Mouse (Mus musculus): ENCODE measurements around the gene Pter. TPM values are rescaled to one million over a fixed set of nuclear protein-coding genes. Genes with fewer than 3 reads are reported as not detected.

Gene Pter
- polyA plus RNA-seq, 1 experiment from 2014 or later, result 11.0 TPM

DNA sequence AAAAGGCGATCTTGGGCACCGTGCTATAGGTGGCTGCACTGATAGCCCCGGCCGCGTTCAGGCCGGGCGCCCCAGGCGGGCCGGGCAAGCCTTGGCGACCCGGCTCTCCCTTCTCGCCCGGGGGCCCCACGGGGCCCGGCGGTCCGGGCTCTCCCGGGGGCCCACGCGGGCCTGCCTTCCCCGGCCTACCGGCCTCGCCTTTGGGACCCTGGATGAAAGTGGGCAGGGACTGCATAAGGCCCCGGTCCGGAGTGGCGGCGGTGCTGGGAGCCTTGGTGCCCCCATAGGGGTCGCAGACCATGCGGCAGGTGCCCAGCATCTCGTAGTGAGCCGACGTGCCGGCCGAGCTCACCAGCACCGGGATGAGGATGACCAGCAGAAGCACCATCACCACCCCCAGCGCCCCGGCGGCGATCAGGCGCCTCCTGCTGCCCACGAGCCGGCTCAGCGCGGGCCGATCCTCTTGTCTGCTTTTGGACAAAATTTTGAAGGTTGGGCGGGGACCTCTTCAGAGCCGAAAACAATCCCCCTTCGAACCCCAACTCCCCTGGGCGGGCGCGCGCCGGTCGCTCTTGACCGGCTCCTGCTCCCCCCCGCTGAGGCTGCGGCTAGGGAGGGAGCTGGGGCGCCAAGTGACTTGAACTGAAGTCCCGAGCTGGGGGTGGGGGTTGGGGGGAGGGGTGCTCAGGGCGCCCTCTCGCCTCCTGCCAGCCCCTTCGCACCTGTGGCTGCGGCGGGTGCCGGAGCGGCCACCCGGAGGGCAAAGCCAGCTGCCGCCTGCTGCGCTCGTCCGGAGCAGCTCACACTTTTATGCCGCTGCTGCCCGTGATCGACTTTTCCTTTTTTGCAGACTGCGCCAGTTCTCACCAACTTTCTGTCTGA is 86.9 kb downstream of the Pter start:
- Histone ChIP-seq H3K27ac (peak overlapping the region; percentile 71), H3K9me3 (replicated peaks) (no peaks in the 10 kb centered on the region), H3K9ac (peak overlapping the region; percentile 68), H3K4me3 (peak overlapping the region; percentile 62), H3K4me1 (peaks cover 23% of the 10 kb centered on the region), H3K27me3 (peaks cover 50% of the 10 kb centered on the region), H3K4me2 (replicated peaks) (peak overlapping the region; percentile 100), H3K36me3 (no peaks in the 10 kb centered on the region)
- WGBS, result under 1% methylated on average over 69 of the region's 75 CpGs
- ATAC-seq (ENCODE audit: low FRiP score), result peak; percentile 80

DNA sequence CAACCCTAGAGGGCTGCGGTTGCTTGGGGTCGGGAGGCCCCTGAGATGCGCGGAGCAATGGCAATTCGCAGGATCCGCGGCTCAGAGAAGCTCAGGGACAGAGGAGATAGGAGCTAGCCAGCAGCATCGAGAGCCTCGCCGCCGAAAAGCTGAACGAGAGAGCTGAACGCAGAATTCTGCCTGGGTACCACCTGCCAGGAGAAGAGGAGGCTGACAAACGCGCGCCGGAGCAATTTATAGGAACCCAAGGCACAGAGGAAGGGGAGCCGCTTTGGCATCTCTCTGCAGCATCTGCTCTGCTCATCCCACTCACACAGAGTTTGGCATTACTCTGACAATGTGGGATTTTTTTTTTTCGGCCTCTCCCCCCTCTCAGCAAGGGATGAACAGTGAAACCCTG is 87.6 kb downstream of the Pter start, which contains the start of gene C1ql3:
Gene C1ql3 (minus strand): TSS at position 335 of the 400 bp plus-strand sequence.
- H3K27me3 ChIP-seq, result peaks cover 50% of the 10 kb centered on the region
- peaks cover 23% of the 10 kb centered on the region for H3K4me1 ChIP-seq
- H3K27ac ChIP-seq, result peak within 1 kb of the TSS; percentile 71
- no peak for ATAC-seq (ENCODE audit: low FRiP score)
- peak within 1 kb of the TSS; percentile 68 for H3K9ac ChIP-seq
- H3K4me3 ChIP-seq, result peak within 1 kb of the TSS; percentile 62
- peak within 1 kb of the TSS; percentile 100 for H3K4me2 ChIP-seq (replicated peaks)
- no peaks in the 10 kb centered on the region for H3K9me3 ChIP-seq (replicated peaks)
- no peaks in the 10 kb centered on the region for H3K36me3 ChIP-seq
- under 1% methylated on average over 19 of the region's 19 CpGs for WGBS

DNA sequence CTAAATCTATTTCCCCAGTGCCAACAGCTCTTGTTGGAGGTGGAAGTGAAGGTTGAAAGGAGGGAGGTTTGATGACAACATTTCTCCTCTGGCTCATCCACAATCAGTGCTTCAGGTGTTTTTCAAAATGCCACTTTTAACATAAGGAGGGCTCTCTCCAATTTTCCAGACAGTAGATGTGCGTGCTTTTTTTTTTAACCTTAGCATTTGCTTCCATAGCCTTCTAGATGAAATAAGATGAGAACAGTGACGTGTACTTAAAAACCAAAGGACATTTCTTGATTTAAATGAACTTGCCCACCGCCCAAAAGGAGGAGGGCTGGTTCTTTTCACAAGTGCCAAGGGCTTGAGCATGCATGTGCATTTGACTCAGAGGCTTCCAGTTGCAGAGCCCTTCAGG is 88.1 kb downstream of the Pter start:
- Histone ChIP-seq H3K4me3 (peak overlapping the region; percentile 62; the same call in 1 of the 2 replicates), H3K4me2 (replicated peaks) (peak overlapping the region; percentile 100), H3K36me3 (no peaks in the 10 kb centered on the region), H3K9ac (no peak overlapping the region), H3K27ac (no peak overlapping the region), H3K4me1 (peaks cover 23% of the 10 kb centered on the region), H3K27me3 (peaks cover 50% of the 10 kb centered on the region), H3K9me3 (replicated peaks) (no peaks in the 10 kb centered on the region)
- 32% methylated on average over 3 of the region's 3 CpGs for WGBS
- no peak for ATAC-seq (ENCODE audit: low FRiP score)

DNA sequence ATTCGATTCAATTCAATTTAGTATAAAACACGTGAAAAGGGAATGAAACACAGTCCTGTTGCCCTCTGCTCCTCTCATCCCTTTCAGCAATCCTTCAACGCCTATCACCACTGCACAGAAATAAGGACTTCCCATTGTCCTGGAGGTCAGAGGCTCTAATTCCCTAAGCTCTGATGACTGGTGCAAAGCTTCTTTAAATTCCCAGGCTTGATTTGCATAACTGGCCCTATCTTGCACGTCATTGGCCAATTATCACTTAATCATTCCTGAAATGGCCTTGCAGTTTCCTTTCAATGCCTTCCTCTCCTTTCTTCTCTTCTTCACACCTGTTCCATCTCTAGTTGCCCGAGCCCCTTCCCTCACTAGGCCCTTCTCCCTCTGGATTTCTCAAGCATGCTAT is 94.5 kb downstream of the Pter start:
- Histone ChIP-seq H3K4me2 (replicated peaks) (no peak overlapping the region), H3K27ac (no peak overlapping the region), H3K4me3 (no peak overlapping the region), H3K4me1 (no peaks in the 10 kb centered on the region), H3K27me3 (peaks cover 5% of the 10 kb centered on the region), H3K9ac (no peak overlapping the region), H3K36me3 (no peaks in the 10 kb centered on the region), H3K9me3 (replicated peaks) (no peaks in the 10 kb centered on the region)
- WGBS, result 34% methylated on average over 5 of the region's 5 CpGs
- no peak for ATAC-seq (ENCODE audit: low FRiP score)

DNA sequence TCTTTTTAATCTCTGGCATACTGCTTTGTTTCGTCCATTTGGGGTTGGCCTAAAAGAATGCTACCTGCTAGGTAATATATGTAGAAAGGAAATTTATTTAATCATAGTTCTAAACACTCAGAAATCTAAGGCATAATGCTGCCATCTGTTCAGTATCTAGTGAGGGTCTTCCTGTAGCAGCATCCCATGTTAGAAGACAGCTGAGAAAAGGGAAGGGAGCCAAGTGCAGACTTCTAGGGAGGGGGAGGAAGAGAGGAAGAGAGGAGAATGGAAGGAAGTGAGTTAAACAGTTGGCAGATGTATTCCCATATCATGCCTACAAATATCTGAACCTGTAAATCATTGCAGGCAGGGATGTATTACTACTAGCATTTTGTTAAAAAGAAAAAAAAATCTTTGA is 95.0 kb downstream of the Pter start:
- H3K4me3 ChIP-seq, result no peak overlapping the region
- WGBS, result 73% methylated on average over 1 of the region's 1 CpGs
- no peak overlapping the region for H3K4me2 ChIP-seq (replicated peaks)
- no peaks in the 10 kb centered on the region for H3K4me1 ChIP-seq
- no peaks in the 10 kb centered on the region for H3K9me3 ChIP-seq (replicated peaks)
- no peak overlapping the region for H3K9ac ChIP-seq
- H3K27ac ChIP-seq, result no peak overlapping the region
- peaks cover under 1% of the 10 kb centered on the region; the same call in 1 of the 2 replicates for H3K27me3 ChIP-seq
- no peak for ATAC-seq (ENCODE audit: low FRiP score)
- H3K36me3 ChIP-seq, result no peaks in the 10 kb centered on the region

DNA sequence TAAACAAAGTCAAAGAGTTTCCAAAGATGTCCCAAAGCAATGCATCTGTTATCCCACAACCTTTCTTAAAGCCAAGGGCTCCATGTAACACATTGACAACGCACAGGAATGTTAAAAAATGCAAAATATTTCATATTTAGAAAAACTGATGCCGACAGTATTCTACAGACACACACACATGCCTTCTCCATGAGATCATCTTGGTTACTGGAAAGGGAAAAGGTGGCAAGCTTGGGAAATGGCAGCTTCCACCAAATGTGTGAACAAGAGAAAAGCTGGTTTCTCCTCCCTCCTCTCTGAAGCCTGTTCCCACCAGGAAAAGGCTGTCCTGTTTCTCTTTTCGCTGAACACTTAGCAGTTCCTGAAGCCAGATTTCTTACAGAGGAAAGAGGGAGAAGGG is 114.9 kb downstream of the Pter start:
- Histone ChIP-seq H3K9me3 (replicated peaks) (no peaks in the 10 kb centered on the region), H3K36me3 (no peaks in the 10 kb centered on the region), H3K4me1 (no peaks in the 10 kb centered on the region), H3K4me2 (replicated peaks) (no peak overlapping the region), H3K27ac (no peak overlapping the region), H3K4me3 (no peak overlapping the region), H3K9ac (no peak overlapping the region), H3K27me3 (no peaks in the 10 kb centered on the region)
- 73% methylated on average over 3 of the region's 3 CpGs for WGBS
- ATAC-seq (ENCODE audit: low FRiP score), result no peak

DNA sequence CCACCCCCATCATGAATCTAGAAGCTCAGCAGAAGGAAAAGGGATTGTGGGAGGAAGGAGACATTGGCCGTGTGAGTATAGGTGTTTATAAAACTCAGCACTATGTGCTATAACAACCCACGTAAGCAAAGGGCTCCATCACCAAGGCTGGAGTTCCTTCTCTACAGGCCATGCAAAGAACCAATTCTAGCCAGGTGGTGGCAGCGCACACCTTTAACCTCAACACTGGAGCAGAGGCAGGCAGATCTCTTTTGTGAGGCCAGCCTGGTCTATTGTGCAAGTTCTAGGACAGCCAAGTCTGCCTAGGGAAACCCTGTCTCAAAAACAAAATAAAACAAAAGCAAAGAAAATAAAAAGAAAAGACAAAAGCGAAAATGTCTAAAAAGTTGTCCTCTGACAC is 115.9 kb downstream of the Pter start:
- H3K27ac ChIP-seq, result no peak overlapping the region
- H3K4me3 ChIP-seq, result no peak overlapping the region
- no peak overlapping the region for H3K4me2 ChIP-seq (replicated peaks)
- no peaks in the 10 kb centered on the region for H3K4me1 ChIP-seq
- no peaks in the 10 kb centered on the region for H3K9me3 ChIP-seq (replicated peaks)
- H3K27me3 ChIP-seq, result no peaks in the 10 kb centered on the region
- H3K36me3 ChIP-seq, result no peaks in the 10 kb centered on the region
- H3K9ac ChIP-seq, result no peak overlapping the region
- 88% methylated on average over 4 of the region's 4 CpGs for WGBS
- no peak for ATAC-seq (ENCODE audit: low FRiP score)

DNA sequence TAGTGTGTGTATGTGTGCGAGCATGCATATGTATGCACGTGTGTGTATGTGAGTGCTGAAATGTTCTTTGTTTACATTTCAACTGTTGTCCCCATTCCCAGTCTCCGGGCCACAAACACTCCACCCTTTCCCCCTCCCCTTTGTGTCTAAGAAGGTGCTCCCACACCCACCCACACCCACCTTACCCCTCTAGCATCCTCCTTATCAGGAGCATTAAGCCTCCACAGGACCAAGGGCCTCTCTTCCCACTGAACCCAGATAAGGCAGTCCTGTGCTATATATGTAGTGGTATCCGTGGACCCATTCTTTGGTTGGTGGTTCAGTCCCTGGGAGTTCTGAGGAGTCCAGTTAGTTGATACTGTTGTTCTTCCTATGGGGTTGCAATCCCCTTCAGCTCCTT is 120.7 kb downstream of the Pter start:
- H3K4me3 ChIP-seq, result no peak overlapping the region
- no peak overlapping the region for H3K27ac ChIP-seq
- no peak overlapping the region for H3K9ac ChIP-seq
- H3K4me2 ChIP-seq (replicated peaks), result no peak overlapping the region
- H3K9me3 ChIP-seq (replicated peaks), result no peaks in the 10 kb centered on the region
- H3K36me3 ChIP-seq, result no peaks in the 10 kb centered on the region
- WGBS, result 93% methylated on average over 4 of the region's 4 CpGs
- no peak for ATAC-seq (ENCODE audit: low FRiP score)
- no peaks in the 10 kb centered on the region for H3K4me1 ChIP-seq
- H3K27me3 ChIP-seq, result no peaks in the 10 kb centered on the region

DNA sequence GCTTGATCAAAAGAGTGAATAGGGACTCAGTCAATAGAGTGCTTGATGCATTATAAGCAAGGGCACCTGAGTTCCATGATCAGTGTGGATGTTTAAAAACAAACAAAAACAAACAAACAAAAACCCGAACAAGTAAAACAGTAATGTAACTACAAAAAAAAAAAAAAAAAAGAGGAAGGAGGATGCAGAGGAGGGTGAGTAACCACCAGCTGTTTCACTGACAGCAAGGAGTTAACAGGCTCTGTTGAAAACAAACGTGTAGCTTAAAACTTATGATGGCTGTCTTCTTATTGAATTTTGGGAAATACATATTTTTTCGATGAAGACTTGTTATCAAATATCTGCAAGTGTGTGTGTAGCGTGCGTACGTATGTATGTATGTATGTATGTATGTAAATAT is 124.8 kb downstream of the Pter start:
- H3K9ac ChIP-seq, result no peak overlapping the region
- H3K4me2 ChIP-seq (replicated peaks), result no peak overlapping the region
- H3K9me3 ChIP-seq (replicated peaks), result no peaks in the 10 kb centered on the region
- no peak overlapping the region for H3K27ac ChIP-seq
- H3K4me1 ChIP-seq, result no peaks in the 10 kb centered on the region
- H3K27me3 ChIP-seq, result no peaks in the 10 kb centered on the region
- H3K4me3 ChIP-seq, result no peak overlapping the region
- H3K36me3 ChIP-seq, result no peaks in the 10 kb centered on the region
- WGBS, result 90% methylated on average over 6 of the region's 6 CpGs
- no peak for ATAC-seq (ENCODE audit: low FRiP score)

Other genes starting within 250 kb of the Pter start
- gene C1ql3, start 87.8 kb downstream of the Pter start, polyA plus RNA-seq (2016; fragmentation: Nextera tagmentation; extraction: Ambion mirVana), result 7.6 and 7.8 TPM in 2 replicates